Mouse (Mus musculus) neural tube, embryonic 10.5 days (tissue): ENCODE data around the gene Gm45213.
A peak's percentile ranks its signal among the peaks of the same experiment; 100 is the strongest.
"Not testable (repeated sequence)": the region's sequence is repeated elsewhere in the genome, so short reads cannot be mapped to it uniquely, and the experiment has no call there.

Experiments
- DNase-seq: peaks from one replicate; pipeline ENCODE4 v3.0.0-alpha.2; 2017; ENCODE audit warnings: low spot score; ENCODE audit errors: extremely low spot score

The Gm45213 gene

DNA sequence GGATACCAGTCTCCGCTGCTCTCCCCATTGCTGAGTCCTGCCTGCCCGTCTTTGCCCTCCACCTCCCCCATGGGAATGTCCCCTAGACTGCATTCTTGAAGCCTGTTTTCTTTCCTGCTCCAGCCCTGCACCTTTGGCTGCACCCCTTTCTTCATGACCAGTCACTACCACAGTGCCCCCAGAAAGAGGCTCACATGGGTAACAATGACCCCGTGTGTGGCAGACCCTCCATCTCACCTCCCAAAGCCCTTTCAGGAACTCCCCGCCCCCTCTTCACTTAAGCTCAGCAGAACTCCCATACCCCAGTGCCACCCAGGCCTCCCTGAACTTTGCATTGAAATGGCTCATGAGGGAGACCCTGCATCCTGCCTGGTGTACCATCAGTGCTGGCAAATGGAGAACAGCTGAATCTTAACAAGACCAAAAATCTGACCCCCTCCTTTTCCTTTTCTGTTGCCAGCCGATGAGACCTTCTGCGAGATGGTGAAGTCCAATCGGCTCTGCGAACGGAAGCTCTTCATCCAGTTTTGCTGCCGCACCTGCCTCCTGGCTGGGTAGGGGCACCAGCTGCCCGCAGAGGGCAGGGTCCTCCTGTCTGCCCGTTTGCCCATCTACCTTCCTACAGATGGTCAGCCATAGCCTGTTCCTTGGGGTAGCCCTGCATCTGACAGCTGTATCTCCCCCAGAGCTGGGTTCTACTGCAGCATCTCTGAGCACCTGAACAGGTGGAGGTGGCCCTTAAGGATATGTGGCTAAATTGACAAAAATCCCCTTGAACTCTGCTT is 5.2 kb downstream of the Gm45213 start:
- no peak for DNase-seq

DNA sequence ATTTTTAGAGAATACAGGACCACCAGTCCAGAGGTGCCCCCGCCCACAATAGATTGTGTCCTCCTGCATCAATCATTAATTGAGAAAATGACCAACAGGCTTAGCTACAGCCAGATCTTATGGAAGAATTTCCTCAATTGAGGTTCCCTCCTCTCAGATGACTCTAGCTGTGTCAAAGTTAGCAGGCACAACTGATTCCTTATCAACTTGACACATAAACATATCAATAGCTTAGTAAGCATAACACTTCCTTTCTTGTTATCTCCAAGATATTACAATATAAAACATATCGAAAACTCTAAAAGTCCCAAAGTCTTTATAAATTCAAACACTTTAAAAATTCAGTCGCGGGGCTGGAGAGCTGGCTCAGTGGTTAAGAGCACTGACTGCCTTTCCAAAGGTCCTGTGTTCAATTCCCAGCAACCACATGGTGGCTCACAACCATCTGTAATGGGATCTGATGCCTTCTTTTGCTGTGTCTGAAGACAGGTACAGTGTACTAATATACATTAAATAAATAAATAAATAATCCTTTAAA is 10.6 kb downstream of the Gm45213 start:
- no peak for DNase-seq

DNA sequence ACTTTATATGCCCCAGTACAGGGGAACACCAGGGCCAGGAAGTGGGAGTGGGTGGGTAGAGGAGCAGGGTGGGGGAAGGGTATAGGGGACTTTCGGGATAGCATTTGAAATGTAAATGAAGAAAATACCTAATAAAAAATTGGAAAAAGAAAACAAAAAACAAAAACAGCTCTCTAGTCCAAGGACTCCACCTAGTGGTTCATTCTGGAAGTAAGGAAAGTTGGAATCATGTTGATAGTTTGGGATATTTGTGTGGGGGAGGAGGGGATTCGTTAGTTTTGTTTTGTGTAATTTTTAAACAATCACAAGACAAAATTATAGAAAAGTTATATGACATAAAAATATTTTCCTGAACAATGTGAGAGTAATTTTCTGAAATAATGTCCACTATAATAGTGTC is 12.0 kb downstream of the Gm45213 start:
- DNase-seq, result not testable (repeated sequence)

DNA sequence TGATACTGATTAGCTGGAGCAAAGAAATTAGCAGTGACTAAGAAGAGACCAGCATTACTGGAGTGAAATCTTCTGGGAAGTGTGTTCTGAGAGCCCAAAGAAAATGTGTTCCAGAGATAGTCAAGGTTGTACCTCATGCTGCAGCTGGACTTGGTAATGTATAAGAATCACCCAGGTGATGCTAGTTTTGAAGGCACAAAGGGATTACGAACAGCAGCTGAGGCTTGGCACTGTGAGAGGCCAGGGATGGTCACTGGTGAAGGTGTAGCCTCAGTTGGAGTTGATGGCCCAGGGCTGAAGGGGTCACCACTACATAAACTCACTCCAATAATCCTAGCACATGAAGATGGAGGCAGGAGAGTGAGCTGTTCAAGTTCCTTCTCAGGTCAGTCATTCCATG is 15.3 kb downstream of the Gm45213 start, which contains the start of gene Snrpa1:
TSS of gene Snrpa1 (plus strand) at position 301 of the 400 bp plus-strand sequence.
- DNase-seq, result no peak

DNA sequence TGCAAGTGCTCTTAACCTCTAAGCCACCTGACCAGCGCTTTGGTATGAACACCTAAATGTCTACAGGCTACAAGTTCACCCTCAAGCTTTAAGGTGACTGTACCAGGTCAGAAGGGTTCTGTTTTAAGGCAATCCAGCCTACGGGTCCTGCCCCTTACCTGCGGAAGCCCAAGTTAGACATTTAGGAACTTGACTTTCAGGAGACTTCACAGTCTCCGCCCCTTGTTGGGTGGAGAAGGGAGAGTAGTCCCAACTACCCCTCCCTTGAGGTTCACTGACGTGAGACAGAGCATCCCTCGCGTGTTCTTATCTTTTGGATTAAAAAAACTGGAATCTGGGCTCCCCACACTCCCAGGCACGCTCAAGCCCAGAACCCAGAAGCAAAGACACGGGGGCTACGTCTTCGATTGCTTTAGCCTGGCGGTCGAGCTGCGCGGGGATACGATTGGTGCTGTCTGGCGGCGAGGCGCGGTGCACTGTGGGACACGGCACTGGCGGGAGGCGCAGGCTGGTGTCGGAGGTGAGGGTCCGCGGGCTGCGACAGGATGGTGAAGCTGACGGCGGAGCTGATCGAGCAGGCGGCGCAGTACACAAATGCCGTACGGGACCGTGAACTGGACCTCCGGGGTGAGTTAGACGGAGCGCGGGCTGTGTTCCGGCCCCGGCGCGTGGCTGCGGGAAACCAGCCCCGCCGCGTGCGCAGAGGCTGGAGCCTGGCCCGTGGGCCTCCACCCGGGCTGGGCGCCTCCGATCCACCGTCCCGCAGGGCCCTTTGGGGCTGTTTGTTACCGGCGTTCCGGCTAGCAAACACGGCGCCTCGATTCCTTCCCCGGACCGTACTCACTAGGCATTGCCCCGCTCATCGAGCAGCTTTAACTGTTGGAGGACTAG is 16.9 kb downstream of the Gm45213 start:
- DNase-seq, result peak; percentile 89

DNA sequence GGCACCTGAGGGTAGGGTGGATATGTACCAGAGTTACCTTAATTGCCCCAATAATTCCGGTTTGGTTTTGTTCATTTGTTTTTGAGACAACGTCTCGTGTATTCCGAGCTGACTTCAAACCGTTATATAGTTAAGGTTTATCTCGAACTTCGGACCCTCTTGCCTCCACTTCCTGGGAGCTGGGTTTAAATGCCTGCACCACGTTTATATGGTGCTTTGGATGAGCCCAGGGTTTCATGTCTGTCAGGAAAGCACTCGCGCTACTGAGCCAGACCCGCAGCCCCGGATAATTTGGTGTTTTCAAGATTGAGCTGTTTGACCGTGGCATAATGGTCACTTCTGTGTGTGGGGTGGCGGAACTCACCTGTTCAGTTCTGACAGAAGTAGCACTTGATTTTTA is 17.7 kb downstream of the Gm45213 start:
- DNase-seq, result no peak

DNA sequence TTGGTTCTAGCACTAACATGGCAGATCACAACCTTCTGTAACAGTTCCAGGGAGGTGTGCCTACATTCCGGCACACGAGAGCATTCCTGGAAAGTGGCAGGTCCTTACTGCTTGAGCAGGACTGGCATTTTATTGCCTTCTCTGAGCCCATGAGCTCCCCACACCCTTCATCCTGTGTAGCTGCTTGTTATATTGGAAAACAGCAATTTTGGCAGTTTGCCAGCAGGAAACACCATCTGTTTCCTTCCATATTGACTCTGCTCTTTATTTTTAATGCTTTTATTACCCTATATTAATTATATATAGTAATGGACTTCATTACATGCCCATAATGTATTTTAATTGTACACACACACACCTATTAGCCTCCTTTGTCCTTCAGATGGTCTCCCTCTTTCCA is 33.0 kb downstream of the Gm45213 start:
- DNase-seq, result no peak

DNA sequence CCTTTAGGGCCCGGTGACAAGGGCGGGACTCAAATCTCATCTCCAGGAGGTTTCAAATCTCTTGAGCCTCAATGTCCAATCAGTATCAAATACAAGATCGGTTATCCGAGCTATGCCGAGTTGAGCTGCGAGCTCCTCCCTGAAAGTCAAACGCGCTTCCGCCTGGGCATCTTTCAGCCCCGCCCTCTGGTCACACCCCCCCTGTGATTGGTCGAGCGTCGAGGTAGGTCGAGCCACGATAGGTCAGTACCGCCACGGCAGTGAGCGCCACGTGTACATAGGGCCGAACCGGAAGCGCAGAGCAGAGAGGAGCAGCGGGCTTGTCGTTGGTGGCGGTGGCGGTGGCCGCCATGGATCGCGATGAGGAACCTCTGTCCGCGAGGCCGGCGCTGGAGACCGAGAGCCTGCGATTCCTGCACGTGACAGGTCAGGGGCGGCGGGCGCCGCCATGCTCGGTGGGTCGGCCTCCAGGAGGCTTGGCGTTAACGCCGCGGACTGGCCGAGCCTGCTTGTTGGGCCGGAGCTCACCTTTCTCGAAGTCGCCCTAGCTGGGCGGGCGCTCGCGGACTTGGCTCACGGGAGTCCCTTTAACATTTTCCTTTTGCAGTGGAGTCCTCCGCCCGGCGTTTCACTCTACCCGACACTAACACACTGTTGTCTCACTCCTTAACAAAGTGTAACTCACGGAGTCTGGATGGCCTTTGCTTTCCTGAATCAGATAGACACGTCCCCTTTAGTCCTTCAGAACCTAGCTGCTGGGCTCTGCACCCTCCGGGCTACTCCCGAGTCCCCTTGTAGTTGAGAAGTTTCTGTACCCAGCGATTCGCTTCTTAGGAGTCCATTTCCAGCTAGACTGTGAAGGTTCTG is 36.2 kb downstream of the Gm45213 start, which contains the start of gene Selenos:
TSS of gene Selenos (plus strand) at position 286 of the 867 bp plus-strand sequence.
- DNase-seq, result peak; percentile 94

DNA sequence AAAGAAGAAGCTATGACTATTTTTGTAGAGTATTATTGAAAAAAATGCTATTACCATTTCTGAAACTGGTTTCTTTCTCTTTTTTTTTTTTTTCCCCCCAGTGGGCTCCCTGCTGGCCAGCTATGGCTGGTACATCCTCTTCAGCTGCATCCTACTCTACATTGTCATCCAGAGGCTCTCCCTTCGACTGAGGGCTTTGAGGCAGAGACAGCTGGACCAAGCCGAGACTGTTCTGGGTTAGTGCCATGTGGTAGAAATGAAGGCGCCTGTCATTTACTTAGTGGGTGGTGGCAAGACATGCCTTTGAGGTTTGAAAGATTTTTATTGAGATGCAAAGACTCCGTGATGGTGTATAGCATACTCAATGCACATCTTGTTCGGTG is 36.8 kb downstream of the Gm45213 start:
- DNase-seq, result no peak

DNA sequence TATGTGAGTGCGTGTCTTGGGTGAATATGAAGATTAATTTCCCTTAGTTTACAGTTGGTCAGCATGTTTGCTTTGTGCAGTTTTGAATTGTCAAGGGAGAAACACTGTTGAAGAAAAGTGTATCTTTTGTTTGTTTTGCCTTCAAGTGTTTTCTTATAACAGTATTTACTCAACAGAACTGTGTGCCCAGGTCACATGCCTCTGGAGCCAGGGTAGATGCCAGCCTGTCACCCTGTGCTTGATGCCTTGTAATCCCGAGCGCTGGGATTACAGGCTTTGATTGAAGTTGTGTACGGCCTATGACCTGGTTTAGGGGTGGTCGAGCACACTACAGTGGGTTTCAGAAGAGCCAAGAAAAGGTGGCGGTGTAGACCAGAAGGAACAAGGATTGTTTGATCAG is 40.4 kb downstream of the Gm45213 start:
- no peak for DNase-seq

DNA sequence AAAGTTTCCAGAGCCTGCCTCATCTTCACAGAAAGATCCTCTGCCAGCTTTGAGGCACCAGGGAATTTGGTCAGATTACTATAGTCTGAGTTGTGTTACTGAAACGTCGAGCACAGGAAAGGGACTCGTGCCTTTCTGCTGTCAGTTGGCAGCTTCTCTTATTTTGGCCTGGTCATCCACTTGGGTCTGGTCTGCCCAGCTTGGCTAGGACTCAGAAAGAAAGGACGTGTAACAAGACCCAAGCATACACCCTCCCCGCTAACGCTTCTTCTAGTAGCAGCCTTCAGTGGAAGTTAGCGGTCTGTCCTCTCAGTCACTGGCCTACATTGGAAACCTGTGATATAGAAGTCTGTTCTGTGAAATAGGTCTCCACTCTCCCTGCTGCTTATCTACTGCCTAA is 41.1 kb downstream of the Gm45213 start:
- no peak for DNase-seq

DNA sequence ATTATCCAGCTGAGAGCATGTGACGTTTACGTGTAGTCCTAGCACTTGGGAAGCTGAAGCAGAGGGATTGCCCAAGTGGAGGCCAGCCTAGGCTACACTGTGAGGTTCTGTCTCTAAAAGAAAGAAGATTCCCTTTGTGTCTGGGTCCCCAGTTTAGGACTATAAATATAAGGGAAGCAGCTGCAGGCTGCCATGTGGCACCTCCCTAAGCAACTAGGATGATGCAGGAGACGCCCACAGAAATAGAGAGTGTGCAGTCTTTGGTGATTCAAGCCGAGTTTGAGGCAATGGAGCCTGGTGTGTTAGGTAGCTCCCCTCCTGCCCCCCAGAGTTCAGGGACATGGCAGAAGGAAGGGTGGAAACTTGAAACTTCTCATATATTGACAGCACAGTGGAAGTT is 44.2 kb downstream of the Gm45213 start:
- DNase-seq, result no peak

DNA sequence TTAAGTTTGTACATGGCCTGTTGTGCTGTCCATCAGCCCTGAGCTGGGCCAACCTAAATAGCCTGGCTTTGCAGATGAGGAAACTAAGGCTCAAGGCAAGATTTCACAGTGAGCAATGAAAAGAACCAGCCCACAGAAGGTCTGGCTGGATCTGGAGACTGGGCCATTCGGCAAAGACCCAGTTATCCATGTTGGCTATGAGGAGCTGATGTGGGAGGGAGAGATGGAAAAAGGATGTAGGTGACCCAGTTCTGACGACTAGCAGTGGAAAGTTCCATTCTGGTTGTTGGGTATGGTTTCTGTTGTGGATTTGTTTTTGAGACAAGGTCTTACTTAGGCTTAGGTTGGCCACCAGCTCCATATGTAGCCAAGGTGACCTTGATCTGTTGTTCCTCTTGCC is 44.7 kb downstream of the Gm45213 start:
- DNase-seq, result no peak

DNA sequence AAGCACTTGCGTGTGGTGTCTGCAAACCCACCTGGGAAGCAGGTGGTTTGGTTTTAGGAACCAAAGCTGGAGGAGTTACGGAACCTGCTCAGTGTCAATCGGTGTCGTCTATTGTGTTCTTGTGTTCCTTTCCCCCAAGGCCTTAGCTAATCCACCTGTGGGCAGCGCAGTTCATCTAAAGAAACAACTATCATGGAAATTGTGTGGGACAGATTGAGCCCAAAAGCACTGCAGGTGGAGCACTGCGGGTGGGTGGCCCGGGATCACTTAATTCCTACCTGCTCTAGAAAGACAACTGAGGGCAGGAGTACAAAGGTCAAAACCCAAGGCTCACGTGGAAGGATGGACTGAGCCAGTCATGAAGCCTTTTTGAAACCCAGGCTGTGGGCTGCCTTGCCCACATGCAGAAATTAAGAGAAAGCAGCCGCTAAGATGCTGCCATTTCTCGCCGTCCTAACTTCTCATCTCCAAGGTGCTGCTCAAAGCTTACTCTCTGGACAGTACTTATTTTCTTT is 47.3 kb downstream of the Gm45213 start:
- no peak for DNase-seq

DNA sequence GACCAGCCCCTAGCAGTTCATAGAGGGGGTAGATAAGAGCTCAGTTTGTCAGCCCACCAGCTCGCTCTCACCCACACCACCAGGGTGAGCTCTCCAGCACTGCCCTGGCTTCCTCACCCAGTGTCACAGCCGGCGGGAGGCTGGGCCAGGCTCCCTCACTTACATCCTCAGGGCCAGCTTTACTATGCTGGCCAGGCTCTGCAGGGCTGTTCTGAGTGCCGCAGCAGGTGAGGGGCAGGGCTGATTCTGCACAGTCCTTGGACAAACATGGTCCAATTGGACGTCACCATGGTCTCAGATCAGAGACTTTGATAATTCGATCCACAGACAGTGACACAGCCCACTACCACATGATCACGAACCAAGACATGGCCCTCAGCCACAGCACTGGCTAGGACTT is 48.2 kb downstream of the Gm45213 start:
- DNase-seq, result no peak

DNA sequence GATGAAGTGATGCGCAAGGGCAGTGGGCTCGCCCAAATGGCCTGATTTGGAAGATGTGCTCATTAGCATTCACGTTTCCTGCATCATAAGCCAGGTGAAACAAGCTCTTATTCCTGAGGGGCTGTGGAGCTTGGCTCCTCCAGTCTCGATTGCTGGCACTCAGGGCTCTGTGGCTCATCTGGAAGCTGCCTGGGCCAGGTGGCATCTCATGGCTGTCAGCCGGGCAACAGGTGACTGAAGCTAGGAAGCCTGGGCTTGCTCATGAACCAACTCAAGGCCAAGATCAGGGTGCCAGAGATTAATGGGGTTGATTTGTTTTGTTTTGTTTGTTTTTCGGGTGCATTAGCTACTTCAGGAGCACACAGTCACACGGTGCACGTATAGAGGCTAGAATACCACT is 49.3 kb downstream of the Gm45213 start:
- no peak for DNase-seq

DNA sequence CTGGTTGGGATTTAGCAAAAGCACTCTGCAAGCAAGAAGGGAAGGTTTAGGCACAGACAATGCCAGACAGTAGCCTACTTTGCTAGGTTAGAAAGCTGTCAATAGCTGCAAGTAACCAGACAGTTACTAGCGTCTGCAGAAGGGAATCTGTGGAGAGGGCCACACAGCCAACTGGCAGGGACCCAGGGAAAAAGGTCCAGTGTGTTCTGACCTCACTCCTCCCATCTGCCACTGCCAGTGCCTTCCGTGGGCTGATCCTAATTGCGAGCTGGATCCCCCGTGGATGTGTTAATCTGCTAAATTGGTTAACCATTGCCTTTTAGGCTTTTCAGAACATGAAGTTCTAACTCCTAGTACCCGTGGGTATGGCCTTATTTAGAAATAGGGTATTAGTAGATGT is 50.7 kb downstream of the Gm45213 start:
- DNase-seq, result no peak

DNA sequence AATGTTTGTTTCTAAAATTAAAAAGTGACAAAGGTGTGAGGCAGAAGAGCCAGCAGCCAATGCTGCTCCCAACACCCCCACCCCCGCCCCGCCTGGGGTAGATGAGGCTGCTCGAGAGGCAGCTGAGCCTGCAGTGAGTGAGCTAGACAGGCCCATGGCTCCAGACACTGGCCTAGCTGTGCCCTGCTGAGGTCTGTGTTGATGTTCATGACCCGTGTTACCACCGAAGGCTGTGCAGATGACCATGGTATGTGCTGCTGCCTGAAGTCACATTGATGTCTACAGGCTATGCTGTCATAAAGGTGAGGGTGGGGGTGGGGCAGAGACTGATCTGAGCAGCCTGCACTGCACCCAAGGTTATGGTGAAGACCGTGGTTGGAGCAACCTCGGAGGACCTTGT is 55.4 kb downstream of the Gm45213 start:
- no peak for DNase-seq

DNA sequence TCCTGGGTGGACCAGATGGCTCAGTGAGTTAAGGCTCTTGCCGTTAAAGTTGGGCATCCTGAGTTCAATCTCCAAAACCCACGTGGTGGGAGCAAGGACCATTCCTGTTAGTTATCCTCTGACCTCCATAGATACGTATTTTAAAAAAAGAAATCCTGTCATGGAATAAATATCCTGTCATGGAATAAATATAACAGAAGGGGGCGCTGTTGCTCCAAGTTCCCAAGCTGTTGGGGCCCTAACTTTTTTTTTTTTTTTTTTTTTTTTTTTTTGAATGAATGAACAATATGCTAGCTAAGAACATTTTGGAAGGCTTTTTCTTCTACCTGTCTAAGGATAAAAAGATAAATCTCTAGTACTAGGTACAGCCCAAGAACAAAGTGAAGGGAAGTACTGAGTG is 58.5 kb downstream of the Gm45213 start:
- DNase-seq, result no peak

DNA sequence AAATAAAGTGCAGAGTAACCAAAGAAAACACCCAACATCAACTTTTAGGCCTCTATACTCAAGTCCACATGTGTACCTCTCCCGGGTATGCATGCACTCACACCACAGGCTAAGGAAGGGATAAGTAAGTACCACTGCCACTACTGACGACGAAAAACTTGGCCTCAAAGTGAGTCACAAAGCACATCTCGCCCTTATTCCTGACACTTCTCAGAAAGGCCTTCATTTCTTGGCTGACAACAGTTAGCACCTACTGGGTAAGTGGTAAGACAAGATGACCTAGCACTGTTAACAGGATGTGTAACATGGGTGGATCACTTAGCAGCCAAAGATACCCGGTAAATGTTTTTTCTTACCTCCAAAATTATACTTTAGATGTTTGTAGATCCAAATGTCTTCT is 61.1 kb downstream of the Gm45213 start:
- DNase-seq, result no peak

DNA sequence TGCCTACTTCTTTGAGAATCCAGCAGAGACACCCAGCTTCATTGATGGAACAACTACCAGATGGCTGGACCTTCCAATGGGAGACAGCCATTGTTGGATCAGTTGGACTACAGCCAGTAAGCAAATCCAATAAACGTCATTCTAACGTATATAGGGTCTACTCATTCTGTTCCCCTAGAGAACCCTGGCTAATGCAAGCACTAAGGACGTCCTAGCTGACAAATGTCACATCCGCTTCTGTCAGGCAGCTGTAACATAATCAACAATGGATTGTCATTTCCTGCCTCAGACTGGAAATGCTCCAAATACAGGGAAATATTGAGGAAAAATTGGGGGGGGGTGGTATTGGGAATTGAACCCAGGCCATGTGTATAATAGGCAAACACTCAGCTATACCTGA is 62.4 kb downstream of the Gm45213 start:
- no peak for DNase-seq
